Mouse (Mus musculus): ENCODE results near the gene Rep15.

GRCm38 (mm10) chr6:146984569-146984968 lies 47.8 kb upstream of the Rep15 start:
- no peak for TF ChIP-seq CTCF (IDR thresholded peaks at IDR 0.05; ENCODE audit: insufficient read depth, low read depth, low read length)
- TF ChIP-seq POLR2A (IDR thresholded peaks at IDR 0.05; ENCODE audit: insufficient read depth, low read depth, low read length) = no peak

Data from olfactory bulb, adult 2 months (tissue).